Mouse (Mus musculus) T-helper 17 cell (primary cell): Measurements from ENCODE around the gene Nudt17.
"Not testable (repeated sequence)": the region's sequence is repeated elsewhere in the genome, so short reads cannot be mapped to it uniquely, and the experiment has no call there.

Source experiments
- in situ Hi-C, 2 experiments: fragments of 300-600 bp; cut with MboI, MseI; formaldehyde crosslinking; loops; 1 replicate in 1 of 2; 2 replicates in 1 of 2; pipeline ENCODE4 v1.15.1; 2025; ENCODE audit warnings: high pct_unique_total_duplicates in 2 of 2

The Nudt17 gene

GRCm38 (mm10) chr3:96704778-96705177, 3.6 kb downstream of the Nudt17 start:
- in situ Hi-C loops, result loop anchor here in 1 of 2 experiments (5.0 kb wide), 1 partner anchor 42 kb away; no protein-coding TSS in a partner anchor

DNA sequence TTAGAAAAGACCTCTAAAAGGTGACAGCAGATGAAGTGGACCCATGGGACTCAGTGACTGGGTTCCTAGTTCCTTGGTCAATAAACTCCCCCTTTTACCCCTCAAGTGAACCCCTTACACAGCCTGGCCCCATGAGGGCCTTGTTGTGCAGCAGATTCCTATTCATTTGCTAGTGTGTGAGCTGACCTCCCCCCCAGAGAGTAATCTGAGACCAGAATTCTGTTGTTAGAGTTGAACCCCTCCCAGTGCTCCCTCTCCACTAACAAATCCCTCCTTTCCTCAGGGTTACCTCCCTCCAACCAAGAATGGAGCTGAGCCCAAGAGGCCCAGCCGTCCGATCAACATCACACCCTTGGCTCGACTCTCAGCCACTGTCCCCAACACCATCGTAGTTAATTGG, 7.4 kb downstream of the Nudt17 start:
- in situ Hi-C loops, result loop anchor here in 1 of 2 experiments (5.0 kb wide), 1 partner anchor 39 kb away; no protein-coding TSS in a partner anchor

- in situ Hi-C loops, result loop anchor here in 1 of 2 experiments (5.0 kb wide), 1 partner anchor 38 kb away; no protein-coding TSS in a partner anchor
Measured at GRCm38 (mm10) chr3:96700376-96700775, 8.0 kb downstream of the Nudt17 start.

- in situ Hi-C loops, result no loop called here
Measured at GRCm38 (mm10) chr3:96698993-96699690, 9.2 kb downstream of the Nudt17 start.

DNA sequence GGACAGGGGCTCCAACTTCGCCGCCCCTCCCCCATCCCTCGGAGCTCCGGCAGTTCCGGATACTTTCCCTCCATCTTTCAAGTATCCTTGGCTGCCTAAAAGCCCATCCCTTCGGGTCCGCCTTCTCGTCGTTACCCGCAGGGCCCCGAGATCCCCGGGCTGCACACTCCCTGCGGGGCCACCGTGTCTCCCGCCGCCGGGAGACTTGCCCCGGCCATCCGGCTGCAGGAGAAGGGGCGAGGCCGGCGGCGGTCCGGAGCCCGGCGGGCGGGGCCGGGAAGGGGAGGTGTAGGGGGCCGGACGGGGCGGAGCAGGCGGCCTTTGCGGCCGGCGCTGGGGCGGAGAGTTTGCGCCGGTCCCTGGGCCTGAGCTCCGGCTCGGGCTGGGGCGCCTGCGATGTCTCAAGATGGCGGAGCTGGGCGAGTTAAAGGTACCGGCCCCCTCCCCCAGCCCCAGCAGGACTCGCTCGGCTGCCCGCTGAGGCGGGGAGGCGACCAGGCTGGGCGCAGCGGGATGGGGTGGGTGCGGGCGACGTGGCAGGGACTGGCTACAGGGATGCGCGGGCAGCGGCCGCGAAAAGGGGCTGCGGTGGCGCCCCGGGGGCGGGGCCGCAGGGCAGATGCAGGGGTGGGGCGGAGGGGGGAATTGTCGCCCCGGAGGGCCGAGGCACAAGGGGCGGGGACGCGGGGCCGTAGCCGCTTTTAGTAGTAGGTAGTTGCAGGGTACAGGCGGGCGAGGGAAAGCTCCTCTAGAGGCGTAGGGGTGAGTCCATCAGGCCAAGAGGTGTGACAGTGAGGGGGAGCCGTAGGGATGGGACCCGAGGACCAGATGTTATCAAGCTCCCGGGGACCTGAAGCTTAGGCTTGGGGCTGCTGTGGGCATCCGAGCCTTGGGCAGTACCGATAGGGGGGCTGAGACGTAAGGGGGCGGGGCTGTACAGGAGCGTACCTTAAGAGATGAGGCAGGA, 11.3 kb downstream of the Nudt17 start:
- in situ Hi-C loops, result no loop called here

DNA sequence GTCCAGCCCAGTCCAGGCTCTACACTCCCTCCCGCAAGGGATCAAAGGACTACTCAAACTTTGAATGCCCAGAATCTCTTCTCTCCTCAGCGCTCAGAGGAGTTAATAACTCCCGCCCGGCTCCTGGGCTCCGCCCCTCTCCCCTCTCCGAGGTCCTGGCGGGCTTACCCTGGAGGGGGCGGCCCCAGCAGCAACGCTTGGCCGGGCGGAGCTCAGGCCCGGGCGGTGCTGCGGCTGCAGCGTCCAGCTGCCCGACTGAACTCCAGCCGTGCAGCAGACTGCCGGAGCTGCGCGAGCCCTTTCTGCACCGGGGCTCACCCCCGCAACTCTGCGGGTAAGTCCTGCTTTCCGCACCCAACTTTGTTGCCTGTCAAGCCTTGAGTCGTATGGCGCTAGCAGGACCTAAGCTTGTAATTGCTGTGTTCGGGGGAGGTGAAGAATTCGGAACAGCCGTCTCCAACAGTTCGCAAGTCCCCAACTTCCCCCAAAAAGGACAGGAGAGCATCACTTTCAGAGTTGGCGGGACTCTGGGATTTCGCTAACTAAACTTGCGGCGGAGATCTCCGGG, 12.1 kb downstream of the Nudt17 start, which contains the start of gene Pias3:
Gene Pias3 (plus strand): TSS at position 187 of the 568 bp plus-strand sequence.
- in situ Hi-C loops, result no loop called here

DNA sequence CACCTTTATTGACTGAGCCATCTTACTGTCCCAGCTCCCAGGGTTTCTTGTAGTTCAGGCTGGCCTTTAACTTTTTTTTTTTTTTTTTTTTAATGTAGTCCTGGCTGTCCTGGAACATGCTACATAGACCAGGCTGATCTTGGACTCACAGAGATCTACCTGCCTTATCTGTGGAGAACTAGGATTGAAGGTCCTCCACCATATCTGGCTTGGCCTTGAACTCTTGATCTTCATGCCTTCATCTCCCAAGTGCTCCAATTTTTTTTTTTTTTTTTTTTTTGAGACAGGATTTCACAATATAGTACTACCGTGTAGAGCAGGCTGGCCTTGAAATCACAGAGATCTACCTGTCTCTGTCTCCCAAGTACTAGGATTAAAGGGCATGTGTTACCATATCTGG, 14.8 kb downstream of the Nudt17 start:
- in situ Hi-C loops, result no loop called here

DNA sequence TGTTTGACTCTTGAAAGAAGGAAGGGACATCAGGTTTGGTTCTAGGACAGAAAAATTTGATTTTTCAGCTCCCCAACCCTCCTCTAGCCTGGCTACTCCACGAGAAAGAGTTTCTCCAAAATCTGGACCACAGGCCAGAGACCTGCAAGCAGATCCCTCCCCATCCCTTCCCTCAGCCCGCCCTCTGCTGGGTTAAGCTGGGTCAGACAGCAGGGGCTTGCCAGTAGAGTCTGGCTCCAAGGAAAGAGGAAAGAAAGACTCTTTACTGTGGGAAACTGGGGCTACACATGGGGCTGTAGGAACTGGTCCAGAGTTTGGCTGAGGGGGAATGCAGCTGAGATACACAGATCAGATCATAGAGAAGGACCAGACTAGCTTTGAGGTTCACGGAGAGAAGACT, 15.9 kb downstream of the Nudt17 start:
- in situ Hi-C loops, result no loop called here

GRCm38 (mm10) chr3:96690298-96690697, 18.1 kb downstream of the Nudt17 start:
- in situ Hi-C loops, result no loop called here

DNA sequence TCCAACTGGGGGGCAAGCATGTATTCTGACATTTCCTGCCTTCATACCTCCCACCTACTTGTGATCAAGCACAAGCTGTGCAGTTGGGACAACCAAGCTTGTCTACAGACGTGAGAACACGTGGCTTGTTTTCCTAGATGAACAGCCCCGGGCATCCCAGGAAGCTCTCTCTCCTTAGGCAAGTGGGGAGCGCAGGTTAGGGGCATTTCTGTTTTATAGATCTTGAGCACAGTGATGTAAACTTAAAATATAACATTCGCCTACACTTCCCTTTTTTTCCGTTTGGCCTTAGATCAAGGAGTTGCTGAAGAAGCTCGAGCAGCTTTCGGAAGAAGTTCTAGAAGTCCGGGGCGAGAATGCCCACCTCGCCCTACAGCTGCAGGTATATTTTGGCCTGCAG, 19.5 kb downstream of the Nudt17 start:
- in situ Hi-C loops, result no loop called here

- in situ Hi-C loops, result not testable (repeated sequence)
Measured at GRCm38 (mm10) chr3:96686057-96686456, 22.3 kb downstream of the Nudt17 start.

DNA sequence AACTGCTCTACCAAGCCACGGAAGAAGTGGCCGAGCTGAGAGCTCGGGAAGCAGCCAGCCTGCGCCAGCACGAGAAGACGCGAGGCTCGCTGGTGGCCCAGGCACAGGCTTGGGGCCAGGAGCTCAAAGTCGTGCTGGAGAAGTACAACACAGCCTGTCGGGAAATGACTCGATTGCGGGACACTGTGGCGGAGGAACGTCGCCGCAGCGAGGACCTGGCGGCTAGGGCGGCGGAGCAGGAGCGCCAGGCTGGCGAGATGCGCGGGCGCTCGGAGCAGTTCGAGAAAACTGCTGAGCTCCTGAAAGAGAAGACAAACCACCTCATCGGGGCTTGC, 23.6 kb downstream of the Nudt17 start:
- in situ Hi-C loops, result no loop called here

GRCm38 (mm10) chr3:96684151-96684821, 24.1 kb downstream of the Nudt17 start:
- in situ Hi-C loops, result no loop called here

GRCm38 (mm10) chr3:96683496-96683895, 24.9 kb downstream of the Nudt17 start:
- in situ Hi-C loops, result no loop called here

GRCm38 (mm10) chr3:96680269-96680956, 27.9 kb downstream of the Nudt17 start:
- in situ Hi-C loops, result no loop called here

DNA sequence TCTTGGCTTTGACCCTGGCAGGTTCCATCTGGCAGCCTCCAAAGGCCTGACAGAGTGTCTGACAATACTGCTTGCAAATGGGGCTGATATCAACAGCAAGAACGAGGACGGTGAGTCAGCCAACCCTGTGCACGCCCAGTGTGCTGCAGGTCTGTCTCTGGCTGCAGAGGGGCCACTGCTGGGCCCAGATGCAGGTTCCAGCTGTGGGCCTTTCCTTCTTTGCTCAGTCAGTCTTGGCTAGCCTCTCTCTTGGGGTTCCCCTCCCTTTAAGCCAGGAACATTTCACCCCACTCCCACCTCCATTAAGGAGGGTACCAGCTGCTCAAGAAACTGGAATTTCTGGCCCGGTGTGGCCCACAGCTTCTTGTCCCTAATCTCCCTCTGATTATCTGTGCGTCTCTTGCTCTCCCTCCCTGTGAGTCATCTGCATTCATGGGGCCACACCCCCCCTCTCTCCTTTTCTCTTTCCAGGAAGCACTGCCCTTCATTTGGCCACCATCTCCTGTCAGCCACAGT, 29.1 kb downstream of the Nudt17 start:
- in situ Hi-C loops, result no loop called here

- in situ Hi-C loops, result no loop called here
Measured at GRCm38 (mm10) chr3:96678456-96678855, 29.9 kb downstream of the Nudt17 start.

DNA sequence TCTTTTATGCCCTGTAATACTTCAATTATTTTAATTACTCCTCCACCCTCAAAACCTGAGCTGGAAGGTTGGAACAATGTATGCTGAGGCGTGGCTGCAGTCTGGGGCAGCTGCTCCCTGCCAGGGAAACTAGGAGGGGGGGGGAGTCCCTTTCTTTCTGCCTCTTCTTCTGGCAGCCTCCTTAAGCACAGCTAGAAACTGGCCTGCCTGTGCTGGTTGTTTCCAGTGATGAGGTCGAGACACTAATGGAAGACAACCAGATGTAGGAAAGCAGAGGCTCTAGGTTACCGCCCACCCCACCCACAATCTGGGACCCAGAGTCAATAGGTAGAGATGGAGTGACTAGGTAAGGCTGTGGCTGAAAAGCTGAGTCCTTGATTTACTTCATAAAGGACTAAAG, 32.7 kb downstream of the Nudt17 start:
- in situ Hi-C loops, result no loop called here

- in situ Hi-C loops, result no loop called here
Measured at GRCm38 (mm10) chr3:96675171-96675570, 33.2 kb downstream of the Nudt17 start.

DNA sequence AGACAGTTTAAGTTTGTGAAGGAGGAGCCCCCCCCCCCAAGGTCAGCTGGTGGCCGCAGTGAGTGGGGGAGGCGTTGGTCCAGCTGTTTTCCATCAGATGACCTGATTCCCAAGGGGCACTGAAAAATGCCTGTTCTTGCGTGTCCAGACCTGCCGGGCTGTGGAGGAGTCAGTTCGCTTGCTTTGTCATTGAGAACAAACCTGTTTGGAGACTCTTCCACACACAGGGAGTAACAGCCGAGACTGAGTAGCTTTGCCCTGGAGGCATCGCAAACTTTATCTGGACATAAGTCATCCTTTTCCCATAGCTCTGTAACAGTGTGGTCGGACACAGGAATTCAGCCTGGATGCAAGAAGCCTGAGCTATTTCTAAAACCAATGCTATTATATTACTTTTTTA, 33.9 kb downstream of the Nudt17 start:
- in situ Hi-C loops, result no loop called here

DNA sequence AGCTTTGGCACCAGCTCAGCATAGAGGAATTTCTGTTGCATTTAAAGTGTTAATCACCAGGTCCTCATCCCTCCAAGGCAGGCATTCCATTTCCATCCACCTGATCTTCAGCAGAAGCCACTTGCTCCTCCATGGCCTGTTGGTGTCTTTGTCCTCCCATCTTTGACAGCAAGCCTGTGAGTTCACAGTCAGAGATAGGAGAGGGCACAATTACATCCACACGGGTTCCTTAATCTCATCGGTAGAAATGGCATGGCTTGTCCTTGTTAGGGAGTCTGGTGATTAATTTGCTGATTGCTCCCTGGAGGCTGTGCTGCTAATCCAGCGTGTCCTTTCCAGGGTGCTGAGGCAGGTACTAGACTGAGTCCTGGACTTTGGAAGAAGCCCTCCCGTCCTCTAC, 34.8 kb downstream of the Nudt17 start:
- in situ Hi-C loops, result no loop called here
